Mouse (Mus musculus) ES-E14 (cell line): ENCODE data around the gene 4930447C04Rik. TPM values are rescaled to one million over a fixed set of nuclear protein-coding genes. Genes with fewer than 3 reads are reported as not detected.

Experiments
- DNase-seq: peaks from one replicate; pipeline ENCODE4 v3.0.0-alpha.2; 2013; ENCODE audit warnings: low read depth, low spot score
- H3K27ac ChIP-seq: 2 replicates; pipeline ENCODE4 v1.5.1; 2012; ENCODE audit warnings: low read depth, mild to moderate bottlenecking, low read length, moderate library complexity, mixed read lengths; ENCODE audit not compliant: poor library complexity, insufficient read depth, severe bottlenecking
- H3K36me3 ChIP-seq: 2 replicates; pipeline ENCODE4 v1.6.1; 2012; ENCODE audit warnings: mild to moderate bottlenecking, low read length, moderate library complexity, mixed read lengths; ENCODE audit not compliant: control insufficient read depth, poor library complexity, insufficient read depth, severe bottlenecking
- H3K4me1 ChIP-seq, 2 experiments: fragments of 150-350 bp in 1 of 2; sonication (generic) in 1 of 2; 2 replicates each; pipeline ENCODE4 v1.6.1; 2012; ENCODE audit warnings: low read length in 2 of 2, mild to moderate bottlenecking in 1 of 2, mixed read lengths in 1 of 2; ENCODE audit not compliant: control insufficient read depth in 2 of 2, insufficient read depth in 2 of 2, poor library complexity in 1 of 2
- H3K4me3 ChIP-seq, 2 experiments: fragments of 150-350 bp in 1 of 2; sonication (generic) in 1 of 2; 2 replicates each; pipeline ENCODE4 v1.5.1; 2012; ENCODE audit warnings: low read length in 2 of 2, low read depth in 1 of 2, mild to moderate bottlenecking in 1 of 2, mixed read lengths in 1 of 2; ENCODE audit not compliant: insufficient read depth in 1 of 2, poor library complexity in 1 of 2, severe bottlenecking in 1 of 2
- H3K9ac ChIP-seq: 2 replicates; pipeline ENCODE4 v1.6.1; 2012; ENCODE audit warnings: low read depth, mild to moderate bottlenecking, low read length, mixed read lengths; ENCODE audit not compliant: poor library complexity, insufficient read depth, severe bottlenecking
- H3K9me3 ChIP-seq: fragments of 150-350 bp; sonication (generic); 2 replicates; pipeline ENCODE4 v1.6.1; 2012; ENCODE audit warnings: low read depth, mild to moderate bottlenecking, low read length; ENCODE audit not compliant: control insufficient read depth, insufficient read depth
- CHD2 ChIP-seq: IDR thresholded peaks from 2 replicates; pipeline ENCODE4 v1.6.1; 2014; ENCODE audit warnings: mild to moderate bottlenecking, low read depth, low read length, inconsistent platforms
- HCFC1 ChIP-seq: IDR thresholded peaks from 2 replicates; pipeline ENCODE4 v1.6.1; 2012; ENCODE audit warnings: low read length, inconsistent platforms, borderline replicate concordance; ENCODE audit not compliant: insufficient read depth
- MAFK ChIP-seq: IDR thresholded peaks from 2 replicates; pipeline ENCODE4 v1.6.1; 2014; ENCODE audit warnings: mild to moderate bottlenecking, low read depth, low read length, inconsistent platforms; ENCODE audit not compliant: insufficient read depth
- ZC3H11A ChIP-seq: IDR thresholded peaks from 2 replicates; pipeline ENCODE4 v1.6.1; 2012; ENCODE audit warnings: low read depth, mild to moderate bottlenecking, inconsistent platforms, low read length, borderline replicate concordance
- ZNF384 ChIP-seq: IDR thresholded peaks from 2 replicates; pipeline ENCODE4 v1.6.1; 2012; ENCODE audit warnings: low read depth, low read length, inconsistent platforms
- in situ Hi-C, 2 experiments: fragments of 600-800 bp; cut with MboI; formaldehyde crosslinking; loops; one replicate each; pipeline ENCODE4 v1.15.1; 2025; ENCODE audit warnings: low sequenced_read_pairs in 2 of 2, inconsistent platforms in 1 of 2; ENCODE audit not compliant: unreplicated experiment in 2 of 2
- total RNA-seq: library from RNA; depleted of rRNA; stranded (reverse); fragments of 300-350 nt; gene quantifications from 2 replicates; pipeline ENCODE4 v1.2.3, GENCODE M21; 2012

The 4930447C04Rik gene
- total RNA-seq, 1 experiment: 38.3 TPM

GRCm38 (mm10) chr12:72854377-72855032, 86.1 kb downstream of the 4930447C04Rik start:
- TF ChIP-seq MAFK (peak; percentile 43; the same call in 1 of the 2 replicates), CHD2 (no peak), ZNF384 (no peak), HCFC1 (no peak), ZC3H11A (no peak)
- Histone ChIP-seq H3K36me3 (no peaks in the 10 kb centered on the region), H3K27ac (peak overlapping the region; percentile 57; the same call in 1 of the 2 replicates), H3K9ac (peak overlapping the region; percentile 31; the same call in 1 of the 2 replicates), H3K4me1 (peaks cover 9 to 10% of the 10 kb centered on the region in 2 experiments; a peak in 3 of 4 replicates), H3K4me3 (peak overlapping the region; percentile 33 to 63; a peak in 3 of 4 replicates), H3K9me3 (no peaks in the 10 kb centered on the region)
- in situ Hi-C loops: no loop called here
- no peak for DNase-seq

DNA sequence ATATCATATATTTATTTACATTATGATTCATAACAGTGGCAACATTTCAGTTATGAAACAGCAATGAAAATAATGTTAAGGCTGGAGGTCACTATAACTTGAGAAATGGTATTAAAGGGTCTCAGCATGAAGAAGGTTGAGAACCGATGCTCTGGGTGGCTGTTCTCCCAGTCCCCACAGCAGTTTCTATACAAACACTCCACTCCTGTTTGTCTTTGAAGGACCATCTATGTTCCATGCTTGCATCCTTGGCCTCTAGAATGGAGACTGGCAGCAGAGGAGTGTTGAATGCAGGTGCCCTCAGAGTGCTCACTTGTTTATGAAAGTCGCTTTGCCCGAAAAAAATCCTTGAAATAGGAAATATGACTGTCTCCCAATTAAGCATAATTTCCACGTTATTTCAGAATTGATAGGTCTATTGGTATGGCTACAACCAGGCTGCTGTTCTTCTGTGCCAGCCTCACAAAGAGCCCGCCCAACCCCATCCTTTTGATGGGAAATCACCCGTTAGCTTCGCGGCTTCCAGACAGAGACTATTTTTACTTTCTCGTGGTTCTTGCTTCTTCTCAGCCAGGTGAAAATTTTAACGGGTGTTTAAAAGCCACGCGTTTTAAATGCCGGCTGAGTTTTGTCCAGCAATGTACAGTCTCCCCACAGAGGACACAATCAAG, 87.0 kb downstream of the 4930447C04Rik start:
- DNase-seq: no peak
- Histone ChIP-seq H3K4me3 (peak overlapping the region in 1 of 2 experiments; percentile 63; a peak in 1 of 4 replicates), H3K4me1 (peaks cover 9 to 10% of the 10 kb centered on the region in 2 experiments; a peak in 3 of 4 replicates), H3K36me3 (no peaks in the 10 kb centered on the region), H3K27ac (no peak overlapping the region; the same call in 1 of the 2 replicates), H3K9ac (no peak overlapping the region), H3K9me3 (no peaks in the 10 kb centered on the region)
- TF ChIP-seq HCFC1 (no peak), CHD2 (no peak), MAFK (no peak)
- in situ Hi-C loops: no loop called here

- in situ Hi-C loops: no loop called here
- Histone ChIP-seq H3K27ac (no peak overlapping the region), H3K36me3 (no peaks in the 10 kb centered on the region), H3K9me3 (no peaks in the 10 kb centered on the region), H3K4me1 (peaks cover 9 to 14% of the 10 kb centered on the region in 2 experiments), H3K4me3 (no peak overlapping the region), H3K9ac (no peak overlapping the region)
- DNase-seq: no peak
- TF ChIP-seq CHD2: no peak
- TF ChIP-seq ZNF384: no peak
- no peak for TF ChIP-seq MAFK
- no peak for TF ChIP-seq HCFC1
- TF ChIP-seq ZC3H11A: no peak
Observed at GRCm38 (mm10) chr12:72852264-72852663, 88.3 kb downstream of the 4930447C04Rik start.

DNA sequence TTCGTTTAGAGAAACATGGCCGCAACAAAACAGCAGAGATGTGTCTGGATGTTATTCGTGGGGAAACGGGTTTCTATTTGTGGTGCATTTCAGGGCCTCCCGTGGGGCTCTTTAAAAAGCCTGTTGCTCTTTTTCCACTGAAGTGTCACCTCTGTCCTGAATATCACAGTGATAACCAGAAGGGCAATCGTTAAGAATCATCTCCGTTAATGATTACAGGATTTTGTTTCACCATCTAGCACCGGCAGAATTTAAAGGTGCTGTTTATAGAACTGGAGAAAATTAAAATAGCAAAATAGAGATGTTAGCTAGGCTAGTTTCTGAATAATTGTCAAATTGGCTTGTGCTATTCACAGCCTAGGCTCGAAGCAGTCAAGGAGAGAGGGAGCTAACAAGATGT, 90.4 kb downstream of the 4930447C04Rik start:
- in situ Hi-C loops: no loop called here
- H3K9me3 ChIP-seq: no peaks in the 10 kb centered on the region
- H3K4me1 ChIP-seq: peaks cover 12 to 14% of the 10 kb centered on the region in 2 experiments
- no peaks in the 10 kb centered on the region for H3K36me3 ChIP-seq
- H3K4me3 ChIP-seq: no peak overlapping the region
- DNase-seq: no peak
- no peak overlapping the region for H3K9ac ChIP-seq
- no peak overlapping the region for H3K27ac ChIP-seq
- TF ChIP-seq MAFK (no peak), CHD2 (no peak), ZC3H11A (no peak), HCFC1 (no peak), ZNF384 (no peak)
